Mouse (Mus musculus) monocyte, adult 2 months (primary cell): ENCODE data around the gene Rab3d.
A peak's percentile ranks its signal among the peaks of the same experiment; 100 is the strongest.

Experiments used
- DNase-seq, 2 experiments: peaks; one replicate each; pipeline ENCODE4 v3.0.0; 2022; ENCODE audit warnings: low spot score in 2 of 2, low read depth in 1 of 2

Rab3d gene

DNA sequence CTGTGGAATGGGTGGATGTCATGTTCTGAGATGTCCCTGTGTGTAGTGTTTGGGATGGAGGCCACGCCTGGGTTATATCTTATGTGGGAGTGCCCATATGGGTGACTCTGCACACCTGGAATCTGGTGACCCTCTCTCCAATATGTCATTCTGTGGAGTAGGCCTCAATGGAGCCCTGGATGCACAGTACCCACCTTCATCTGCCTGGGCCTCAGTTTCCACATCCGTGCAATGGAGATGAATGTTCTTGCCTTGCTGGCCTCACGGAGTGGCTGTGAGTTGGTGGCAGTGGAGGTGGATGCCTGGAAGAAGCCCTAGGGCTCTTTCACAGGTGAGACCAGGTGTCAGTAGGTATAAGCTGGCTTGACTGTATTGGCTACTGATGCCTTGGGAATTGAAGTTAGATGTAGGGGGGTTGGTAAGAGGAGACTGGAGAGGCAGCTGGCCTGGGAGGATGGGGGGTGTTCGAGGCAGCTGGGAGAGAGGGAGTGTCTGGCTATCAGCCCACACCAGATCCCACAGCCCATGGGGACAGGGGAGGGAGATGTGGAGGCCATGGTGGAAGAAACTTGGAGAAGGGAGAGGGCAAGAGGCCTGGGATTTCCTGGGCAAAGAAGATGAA, 20.4 kb upstream of the Rab3d start:
- no peak for DNase-seq

- DNase-seq: no peak
Observed at GRCm38 (mm10) chr9:21937711-21938175, 19.8 kb upstream of the Rab3d start.

- peak; percentile 72 to 79 for DNase-seq
Observed at GRCm38 (mm10) chr9:21936692-21937570, 18.9 kb upstream of the Rab3d start, which contains the start of gene Plppr2. Gene Plppr2 (plus strand): TSS chr9:21937033.

GRCm38 (mm10) chr9:21935466-21936131, 17.6 kb upstream of the Rab3d start:
- DNase-seq: no peak

DNA sequence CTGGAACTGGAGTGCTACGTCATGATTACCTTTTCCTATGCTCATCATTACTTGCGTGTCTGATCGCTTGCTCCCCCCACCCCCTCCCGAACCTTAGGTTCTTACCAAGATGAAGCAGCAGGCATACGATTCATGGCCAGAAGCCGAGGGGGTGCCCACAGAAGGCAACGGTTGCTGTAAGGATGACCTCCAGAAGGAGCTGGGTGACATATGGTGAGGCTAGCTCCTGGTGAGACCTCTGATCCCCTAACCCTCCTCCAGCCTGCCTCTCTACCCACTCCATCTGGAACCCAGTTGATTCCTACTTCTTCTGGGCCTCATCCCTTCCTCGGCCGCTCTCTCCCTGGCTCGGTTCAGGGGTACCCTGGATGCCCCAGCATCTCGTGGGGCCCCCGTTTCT, 16.0 kb upstream of the Rab3d start:
- DNase-seq: no peak

GRCm38 (mm10) chr9:21932445-21933137, 14.6 kb upstream of the Rab3d start:
- DNase-seq: no peak

- no peak for DNase-seq
Observed at GRCm38 (mm10) chr9:21932006-21932405, 14.0 kb upstream of the Rab3d start.

- no peak for DNase-seq
Observed at GRCm38 (mm10) chr9:21929208-21929607, 11.2 kb upstream of the Rab3d start.

DNA sequence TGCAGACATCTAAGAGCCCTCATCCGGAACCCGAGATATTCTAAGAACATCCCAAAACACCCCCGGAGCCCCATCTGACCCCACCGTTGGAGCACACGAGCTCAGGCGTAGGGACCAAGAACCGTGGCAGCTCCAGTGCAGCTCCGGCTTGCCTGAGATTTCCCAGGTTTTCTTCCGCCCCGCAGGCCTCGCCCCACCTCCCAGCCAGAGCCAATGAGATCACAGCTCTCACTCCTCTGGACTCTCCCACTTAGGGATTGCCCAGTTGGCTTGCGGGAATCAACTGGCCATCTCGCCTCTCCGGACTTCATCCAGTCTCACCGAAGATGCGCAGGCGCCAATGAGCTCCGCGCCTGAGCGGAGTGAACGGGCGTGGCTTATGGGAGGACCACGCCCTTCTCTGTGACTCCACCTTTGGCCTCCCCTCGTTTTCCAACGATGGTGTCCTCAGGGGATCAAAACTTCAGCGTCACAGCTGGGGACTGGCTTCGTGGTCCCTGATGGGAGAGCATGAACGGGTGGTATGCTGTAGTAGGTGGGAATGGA, 9.3 kb upstream of the Rab3d start, which contains the start of the genes Ccdc159 and Tmem205:
Ccdc159 (plus strand) TSS at position 264 of the 546 bp plus-strand sequence.
Tmem205 (minus strand) TSS at position 349 of the 546 bp plus-strand sequence.
- peak; percentile 24 to 57 for DNase-seq

DNA sequence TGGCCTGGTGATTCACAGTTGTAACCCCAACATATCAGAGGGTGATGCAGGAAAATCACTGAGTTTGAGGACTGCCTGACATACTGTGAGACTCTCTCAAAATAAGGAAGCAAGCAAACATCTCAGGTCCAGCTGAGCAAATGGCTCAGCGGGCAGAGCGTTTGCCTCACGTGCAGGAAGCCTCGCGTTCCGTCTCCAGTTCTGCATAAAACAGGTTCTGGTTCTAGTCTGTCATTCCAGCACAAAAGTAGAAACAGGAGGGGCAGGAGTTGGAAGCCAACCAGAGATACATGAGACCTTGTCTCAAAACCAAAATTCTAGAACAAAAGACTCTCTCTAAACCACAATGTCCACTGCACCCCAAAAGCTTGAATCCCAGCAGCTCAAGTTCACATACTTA, 8.8 kb upstream of the Rab3d start:
- no peak for DNase-seq

DNA sequence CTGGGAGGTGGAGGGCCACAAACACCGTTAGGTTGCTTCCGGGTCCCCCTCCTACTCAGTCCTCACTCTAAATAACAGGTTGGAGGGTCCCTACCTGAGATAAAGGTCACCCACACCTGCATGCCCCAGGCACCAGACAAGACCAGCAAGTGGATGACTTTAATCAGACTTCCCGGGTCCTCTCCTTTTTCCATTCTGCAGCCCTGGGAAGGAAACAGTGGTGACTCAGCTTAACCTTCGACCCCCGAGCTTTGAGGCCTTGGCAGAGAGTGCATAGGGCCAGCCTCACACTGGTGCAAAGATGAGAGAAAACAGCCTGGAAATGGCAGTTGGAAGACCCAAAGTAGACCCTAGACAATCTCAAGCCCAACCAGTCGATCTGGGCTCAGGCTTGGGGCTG, 8.2 kb upstream of the Rab3d start:
- no peak for DNase-seq

- no peak for DNase-seq
Observed at GRCm38 (mm10) chr9:21925506-21925905, 7.5 kb upstream of the Rab3d start.

DNA sequence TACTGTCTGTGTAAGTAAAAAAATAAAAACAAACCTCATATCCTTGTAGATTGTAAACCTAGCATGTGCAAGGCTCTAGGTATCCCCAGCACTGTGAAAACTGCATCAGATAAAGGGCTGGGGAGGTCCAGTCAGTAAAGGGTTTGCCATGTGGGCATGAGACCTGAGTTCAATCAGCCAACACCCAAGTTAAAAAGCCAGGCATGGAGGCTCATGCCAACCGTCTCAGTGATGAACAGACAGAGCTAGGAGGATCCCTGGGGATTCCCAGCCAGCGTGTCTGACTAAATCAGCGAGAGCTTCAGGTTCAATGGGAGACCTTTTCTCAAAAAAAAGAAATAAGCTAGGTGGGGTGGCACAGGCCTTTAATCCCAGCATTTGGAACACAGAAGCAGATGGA, 7.0 kb upstream of the Rab3d start:
- no peak for DNase-seq

GRCm38 (mm10) chr9:21924099-21924493, 6.1 kb upstream of the Rab3d start:
- DNase-seq: peak; percentile 66 to 79

- no peak for DNase-seq
Observed at GRCm38 (mm10) chr9:21923490-21924098, 5.6 kb upstream of the Rab3d start.

DNA sequence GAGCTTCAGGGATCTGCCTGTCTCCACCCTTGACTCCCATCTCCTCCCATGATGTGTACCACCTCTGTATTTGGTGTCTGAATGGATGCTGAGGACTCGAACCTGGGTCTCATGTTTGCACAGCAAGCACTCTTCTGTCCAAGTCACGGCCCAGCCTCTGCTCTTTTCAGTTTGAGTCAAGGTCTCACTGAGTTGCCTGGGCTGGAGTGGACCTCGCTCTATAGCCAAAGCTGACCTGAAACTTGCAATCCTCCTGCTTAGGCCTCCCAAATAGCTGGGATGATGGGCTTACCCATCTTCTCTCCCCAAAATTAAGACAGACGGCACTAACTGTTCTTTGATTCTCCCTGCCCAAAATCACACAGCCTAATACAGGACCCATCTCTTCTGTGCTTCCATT, 5.0 kb upstream of the Rab3d start:
- DNase-seq: no peak

- no peak for DNase-seq
Observed at GRCm38 (mm10) chr9:21918692-21919384, 846 bp upstream of the Rab3d start.

GRCm38 (mm10) chr9:21917493-21918034, 428 bp downstream of the Rab3d start:
- DNase-seq: no peak

- DNase-seq: no peak
Observed at GRCm38 (mm10) chr9:21916851-21917492, 1.0 kb downstream of the Rab3d start.
